Mouse (Mus musculus) lung, postnatal 4 days (tissue): ENCODE data around the gene Gm4175.
"Not testable (repeated sequence)": the region's sequence is repeated elsewhere in the genome, so short reads cannot be mapped to it uniquely, and the experiment has no call there.

ENCODE experiments used
- DNase-seq, 2 experiments: peaks; one replicate each; pipeline ENCODE4 v3.0.0; 2021

Gm4175 gene

GRCm38 (mm10) chr7:21761375-21761774 is at the start of gene Gm4175:
TSS of gene Gm4175 (minus strand) at chr7:21761475.
- not testable (repeated sequence) for DNase-seq

- not testable (repeated sequence) for DNase-seq
Observed at GRCm38 (mm10) chr7:21796628-21797027, 35.4 kb upstream of the Gm4175 start, which contains the start of gene Gm4177. TSS of gene Gm4177 (minus strand) at chr7:21796728.
